Mouse (Mus musculus) cerebellum, adult 2 months (tissue): Measurements from ENCODE around the gene Tmub2.

ENCODE experiments used
- CTCF ChIP-seq: fragments of 200-500 bp; IDR thresholded peaks from 2 replicates; pipeline ENCODE4 v1.5.1; 2011; ENCODE audit warnings: low read depth, mild to moderate bottlenecking, control low read depth, low read length, moderate library complexity, borderline replicate concordance; ENCODE audit not compliant: insufficient read depth
- POLR2A ChIP-seq: fragments of 200-500 bp; IDR thresholded peaks from 2 replicates; pipeline ENCODE4 v1.6.1; 2011; ENCODE audit warnings: low read length, control low read depth, borderline replicate concordance; ENCODE audit not compliant: insufficient read depth

- TF ChIP-seq CTCF (no peak), POLR2A (no peak)
Observed at GRCm38 (mm10) chr11:102285095-102285834, 534 bp downstream of the Tmub2 start.
